Mouse (Mus musculus): ENCODE results near the gene Scfd2.

Gene Scfd2

DNA sequence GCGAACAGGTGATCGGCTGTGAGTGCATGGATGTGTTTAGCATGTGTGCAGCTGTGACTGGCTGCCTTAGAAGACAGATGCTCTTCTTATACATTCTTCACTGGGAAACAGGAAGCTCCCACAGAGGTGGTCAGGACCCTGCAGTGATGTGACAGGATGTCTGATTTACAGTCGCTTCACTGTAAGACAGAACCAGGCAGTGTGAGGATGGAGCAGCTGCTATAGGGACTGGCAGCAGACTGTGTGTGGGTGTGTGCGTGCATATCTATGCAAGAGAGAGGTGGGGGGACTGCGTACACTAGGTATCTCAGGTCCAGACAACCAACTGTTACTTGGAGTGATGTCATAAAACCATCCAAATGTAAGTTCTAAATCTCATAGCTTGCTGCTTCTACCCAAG is 254.3 kb downstream of the Scfd2 start:
- DNase-seq (ENCODE audit: low spot score in 2 of 2) = no peak

- DNase-seq (ENCODE audit: low spot score in 2 of 2) = no peak
Observed at GRCm38 (mm10) chr5:74273313-74273712, 258.2 kb downstream of the Scfd2 start.

DNA sequence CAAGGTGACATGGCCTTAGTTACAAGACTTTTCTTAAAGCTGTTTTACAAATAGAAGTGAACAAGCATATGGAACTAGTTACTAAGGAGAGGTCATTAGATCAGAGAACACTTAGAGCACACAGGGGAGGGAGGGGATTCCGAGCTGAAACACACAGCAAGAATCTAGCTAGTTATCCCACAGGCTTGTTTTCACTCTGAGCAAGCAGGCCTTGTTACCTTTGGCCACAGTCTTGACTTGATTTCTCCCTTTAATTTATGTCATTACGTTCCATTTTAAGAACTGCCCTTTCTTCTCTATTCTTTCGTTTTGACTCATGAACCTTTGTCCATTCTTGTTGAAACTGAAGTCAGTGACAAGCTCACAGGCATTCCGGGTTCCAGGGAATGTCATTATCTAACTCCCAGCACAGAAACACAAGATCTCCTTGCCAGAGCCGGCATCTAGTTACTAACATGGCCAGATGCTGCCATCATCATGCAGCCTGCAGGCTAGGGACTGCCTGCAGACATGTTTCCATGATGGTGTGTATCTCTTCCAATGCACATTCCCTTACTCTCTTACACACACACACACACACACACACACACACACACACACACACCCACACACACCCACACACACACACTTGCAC is 263.7 kb downstream of the Scfd2 start:
- DNase-seq (ENCODE audit: low spot score in 2 of 2) = no peak

DNA sequence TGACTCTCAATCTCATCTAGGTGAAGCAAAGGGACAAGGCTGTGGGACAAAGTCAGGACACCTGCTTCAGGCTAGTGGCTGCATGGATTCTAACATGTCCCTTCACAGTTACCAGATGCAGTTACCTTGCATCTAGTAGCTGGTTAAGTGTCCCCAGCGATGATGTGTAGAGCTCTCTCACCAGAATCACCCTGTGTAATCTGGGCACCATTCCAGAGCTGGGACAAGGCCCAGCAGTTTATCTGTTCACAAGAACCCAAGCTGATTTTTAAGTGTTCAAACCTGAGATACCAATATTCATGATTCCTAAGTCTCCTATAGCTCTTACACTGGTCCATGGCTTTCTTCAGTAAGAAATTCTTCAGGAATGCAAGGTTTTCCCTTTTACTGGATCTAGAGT is 264.4 kb downstream of the Scfd2 start:
- DNase-seq (ENCODE audit: low spot score in 2 of 2) = no peak

GRCm38 (mm10) chr5:74266476-74266819 is 265.1 kb downstream of the Scfd2 start:
- no peak for DNase-seq (ENCODE audit: low spot score in 2 of 2)

DNA sequence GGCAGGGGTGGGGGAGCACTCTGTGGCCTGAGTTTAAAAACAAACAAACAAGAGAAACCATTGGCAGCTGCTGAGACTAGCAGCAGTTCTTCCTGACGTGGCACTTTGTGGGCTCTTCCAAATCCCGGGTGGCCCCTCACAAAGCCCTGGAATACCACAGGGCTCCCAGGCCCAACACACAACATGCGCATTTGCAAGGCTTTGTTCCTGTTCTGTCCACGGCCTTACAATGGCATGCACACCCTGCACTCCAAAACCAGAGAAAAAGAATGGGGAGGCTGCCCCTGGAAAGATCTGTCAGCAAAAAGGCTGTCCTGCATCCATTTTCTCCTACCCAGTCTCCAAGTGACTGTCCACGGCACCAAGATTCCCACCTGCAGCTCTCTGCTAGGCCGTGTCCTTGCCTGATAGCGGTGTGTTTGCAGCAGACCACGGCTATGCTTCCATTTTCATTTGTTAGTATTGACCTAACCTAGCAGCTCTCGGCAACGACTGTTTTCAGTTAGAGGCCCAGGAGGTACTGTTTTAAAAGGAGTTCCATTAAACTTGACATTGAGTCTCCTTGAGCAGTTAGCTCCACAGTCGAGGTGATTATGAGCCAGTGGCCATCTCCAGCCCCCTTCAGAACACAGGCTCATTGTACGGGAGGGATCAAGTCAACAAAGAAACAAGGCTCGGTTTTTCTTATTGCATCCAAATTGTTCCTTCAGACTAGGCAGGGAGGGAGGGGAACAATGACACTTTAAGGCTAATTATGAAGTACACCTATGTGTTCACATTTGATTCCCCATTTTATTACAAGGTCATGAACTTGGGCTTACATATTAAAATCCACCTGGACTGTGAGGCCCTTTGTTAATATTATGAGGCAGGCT is 265.7 kb downstream of the Scfd2 start:
- DNase-seq (ENCODE audit: low spot score in 2 of 2) = no peak

- no peak for DNase-seq (ENCODE audit: low spot score in 2 of 2)
Observed at GRCm38 (mm10) chr5:74265151-74265550, 266.4 kb downstream of the Scfd2 start.

DNA sequence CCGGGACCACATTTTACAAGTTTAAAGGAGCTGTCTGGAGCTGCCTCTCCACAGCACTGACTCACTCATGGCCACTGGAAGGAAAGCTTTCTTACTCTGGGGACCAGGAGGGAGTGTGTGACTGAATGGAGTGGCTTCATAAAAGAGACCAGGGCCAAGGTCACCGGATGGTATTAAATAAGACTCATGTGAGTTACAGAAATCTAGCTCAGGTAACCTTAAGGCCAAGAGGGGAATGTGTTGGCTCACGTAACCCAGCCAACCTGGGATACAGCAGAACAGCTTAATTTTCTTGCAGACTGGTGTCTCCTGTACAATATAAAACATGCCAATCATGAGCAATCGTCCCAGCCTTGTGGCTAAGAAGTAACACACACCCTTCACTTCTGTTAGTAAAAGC is 267.0 kb downstream of the Scfd2 start:
- no peak for DNase-seq (ENCODE audit: low spot score in 2 of 2)

DNA sequence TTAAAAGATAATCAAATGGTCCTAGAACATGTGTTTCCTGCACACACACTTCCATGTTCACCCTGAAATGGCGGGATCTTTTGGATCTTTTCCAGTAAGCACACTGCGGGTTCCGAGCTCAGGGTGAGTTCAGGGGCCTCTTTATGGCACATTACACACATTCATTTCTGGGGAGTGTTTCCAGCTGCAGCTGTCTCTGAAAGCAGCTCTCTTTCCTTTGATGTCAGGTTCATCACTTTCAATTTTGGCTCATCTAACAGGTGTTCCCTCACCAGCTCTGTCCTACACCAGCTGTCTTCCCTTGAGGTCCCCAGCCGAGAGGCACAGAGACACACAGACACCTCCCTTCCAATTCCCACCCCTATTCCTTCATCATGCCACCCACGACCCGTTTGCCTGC is 270.5 kb downstream of the Scfd2 start:
- DNase-seq (ENCODE audit: low spot score in 2 of 2) = no peak

GRCm38 (mm10) chr5:74260378-74260809 is 271.2 kb downstream of the Scfd2 start:
- no peak for DNase-seq (ENCODE audit: low spot score in 2 of 2)

DNA sequence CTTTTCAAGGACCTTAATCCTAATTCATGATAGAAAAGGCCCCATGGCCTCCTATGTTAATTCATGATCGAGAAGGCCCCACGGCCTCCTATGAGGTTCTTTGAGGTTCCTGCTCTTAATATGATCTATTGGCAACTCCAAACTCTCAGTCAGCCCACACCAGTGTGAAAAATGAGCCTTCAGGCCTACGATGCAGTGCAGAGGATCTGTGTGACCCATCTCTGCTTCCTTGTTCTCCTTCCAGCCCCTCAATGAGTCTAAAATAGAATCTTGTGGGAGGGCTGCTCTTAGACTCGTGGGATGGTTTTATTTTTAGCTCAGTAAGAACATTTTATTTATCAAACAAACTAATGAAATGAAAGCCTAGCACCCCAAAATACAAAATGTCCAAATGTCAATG is 274.9 kb downstream of the Scfd2 start:
- no peak for DNase-seq (ENCODE audit: low spot score in 2 of 2)

- DNase-seq (ENCODE audit: low spot score in 2 of 2) = no peak
Observed at GRCm38 (mm10) chr5:74254996-74255395, 276.6 kb downstream of the Scfd2 start.

DNA sequence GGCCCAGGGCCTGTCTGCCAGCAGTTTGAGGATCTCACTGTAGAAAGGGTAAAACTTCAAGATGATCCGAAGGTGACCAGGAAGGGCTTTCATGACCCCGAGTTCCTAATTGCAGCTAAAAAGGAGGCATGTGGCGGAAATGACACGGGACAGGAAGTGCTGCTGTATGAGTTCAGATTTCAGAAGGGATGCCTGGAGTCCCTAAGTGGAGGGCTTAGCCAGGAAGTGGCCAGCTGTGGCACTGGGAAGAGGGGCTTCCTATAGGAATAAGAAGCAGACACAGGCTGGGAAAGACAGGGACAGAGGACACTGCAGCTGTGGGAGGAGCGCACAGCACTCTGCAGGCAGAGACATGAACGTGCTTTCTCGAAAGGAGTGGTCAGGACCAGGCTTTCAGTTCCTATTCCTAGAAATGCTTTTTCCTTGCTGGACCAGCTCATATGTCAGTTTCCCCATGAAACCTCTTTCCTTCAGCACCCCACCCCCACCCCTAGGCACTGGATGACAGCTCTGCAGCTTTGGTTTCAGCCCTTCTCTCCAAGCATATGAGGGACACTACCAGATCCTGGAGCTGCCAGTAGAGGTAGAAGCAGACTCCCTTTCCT is 277.7 kb downstream of the Scfd2 start:
- DNase-seq (ENCODE audit: low spot score in 2 of 2) = no peak

DNA sequence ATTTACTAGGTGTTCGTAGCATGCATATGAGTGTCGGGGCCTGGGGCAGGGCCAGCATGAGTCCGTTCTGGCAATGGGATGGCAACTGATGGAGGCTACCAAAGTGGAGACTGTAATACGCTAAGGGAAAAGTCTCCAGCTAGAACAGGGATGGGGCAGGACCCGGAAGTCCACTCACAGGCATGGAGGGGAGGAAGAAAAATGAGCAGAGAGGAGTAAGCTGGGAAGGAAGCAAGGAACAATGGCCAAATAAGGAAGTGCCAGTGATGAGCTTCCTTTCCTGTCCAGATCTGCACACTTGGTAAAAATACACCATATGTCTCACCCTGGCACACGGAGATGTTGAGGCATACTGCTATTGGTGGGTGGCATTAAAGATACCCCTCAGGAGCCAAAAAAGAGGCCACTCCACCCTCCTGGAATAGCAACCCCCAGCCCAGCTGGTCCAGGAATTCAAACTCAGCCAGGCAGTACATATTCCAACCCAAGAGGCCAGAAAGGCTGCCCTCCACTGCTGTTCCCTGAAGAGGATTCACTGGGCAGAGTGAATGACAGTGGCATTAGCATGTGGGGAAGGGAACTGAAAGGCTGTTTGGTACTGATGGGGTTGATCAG is 278.8 kb downstream of the Scfd2 start:
- peak in 1 of 2 experiments; percentile 46 for DNase-seq (ENCODE audit: low spot score in 2 of 2)

GRCm38 (mm10) chr5:74250947-74251346 is 280.6 kb downstream of the Scfd2 start:
- DNase-seq (ENCODE audit: low spot score in 2 of 2) = no peak

GRCm38 (mm10) chr5:74250308-74250707 is 281.3 kb downstream of the Scfd2 start:
- no peak for DNase-seq (ENCODE audit: low spot score in 2 of 2)

DNA sequence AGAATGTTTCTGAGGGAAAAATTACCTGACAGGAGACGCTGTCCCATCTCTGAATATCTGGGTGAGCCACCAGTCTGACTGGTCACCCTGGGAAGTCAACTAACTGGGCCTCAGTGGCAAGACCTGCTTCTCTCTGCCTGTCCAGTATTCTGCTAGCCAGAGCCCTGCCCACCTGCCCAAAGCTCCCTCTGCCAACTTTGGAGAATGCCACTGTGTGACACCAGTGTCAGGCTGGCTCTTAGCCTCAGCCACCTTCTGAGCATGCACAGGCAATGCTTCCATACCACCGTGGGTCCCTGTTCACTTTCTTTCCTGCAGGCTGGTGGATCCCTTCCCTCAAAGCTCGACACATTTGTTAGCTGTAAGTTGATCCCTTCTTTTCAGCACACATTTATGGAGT is 281.8 kb downstream of the Scfd2 start:
- DNase-seq (ENCODE audit: low spot score in 2 of 2) = no peak

DNA sequence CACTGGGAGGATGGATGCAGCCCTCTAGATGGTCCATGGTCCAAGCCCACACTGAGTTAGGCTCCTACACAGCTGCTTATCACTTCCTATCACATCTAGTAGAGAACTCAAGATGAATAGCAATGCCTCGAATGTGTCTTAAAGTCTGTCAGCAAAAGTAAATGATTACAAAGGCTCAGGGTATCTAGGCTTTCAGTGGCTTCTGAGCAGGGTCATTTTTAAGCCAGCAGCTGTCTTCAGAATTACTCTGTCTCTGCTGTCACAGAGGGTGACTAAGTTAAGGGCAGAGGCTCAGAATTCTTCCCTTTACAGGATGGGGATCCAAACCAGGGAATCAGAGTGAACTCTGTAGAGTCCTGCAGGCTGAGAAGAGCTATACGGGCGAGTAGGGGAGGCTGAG is 284.6 kb downstream of the Scfd2 start:
- DNase-seq (ENCODE audit: low spot score in 2 of 2) = no peak

GRCm38 (mm10) chr5:74246453-74246852 is 285.1 kb downstream of the Scfd2 start:
- no peak for DNase-seq (ENCODE audit: low spot score in 2 of 2)

- no peak for DNase-seq (ENCODE audit: low spot score in 2 of 2)
Observed at GRCm38 (mm10) chr5:74245641-74246145, 285.9 kb downstream of the Scfd2 start.

GRCm38 (mm10) chr5:74244406-74245019 is 287.0 kb downstream of the Scfd2 start:
- DNase-seq (ENCODE audit: low spot score in 2 of 2) = no peak

DNA sequence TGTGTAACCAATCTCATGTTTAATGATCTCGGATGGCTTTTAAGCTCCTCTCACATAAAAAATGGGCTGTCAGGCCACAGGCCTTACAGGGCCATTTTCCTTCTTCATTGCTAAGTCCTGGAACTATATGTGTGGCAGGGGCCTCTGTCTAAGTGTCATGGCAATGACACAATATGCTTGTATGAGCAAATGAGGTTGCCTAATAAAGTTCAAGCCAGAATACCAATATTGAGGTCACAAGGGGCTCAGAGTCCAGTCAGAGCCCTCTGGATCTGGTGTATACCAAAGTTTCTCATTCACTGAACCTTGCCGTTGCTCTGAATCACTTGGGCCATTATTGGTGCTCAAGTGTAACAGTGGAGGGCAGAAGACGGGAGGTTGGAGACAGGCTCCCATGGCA is 288.9 kb downstream of the Scfd2 start:
- no peak for DNase-seq (ENCODE audit: low spot score in 2 of 2)

All from frontal cortex, postnatal 25 days (tissue).